Mouse (Mus musculus): ENCODE data around the gene Mrpl28. TPM values are rescaled to one million over a fixed set of nuclear protein-coding genes. Genes with fewer than 3 reads are reported as not detected.

The Mrpl28 gene
- polyA plus RNA-seq, 1 experiment, result 145 TPM

DNA sequence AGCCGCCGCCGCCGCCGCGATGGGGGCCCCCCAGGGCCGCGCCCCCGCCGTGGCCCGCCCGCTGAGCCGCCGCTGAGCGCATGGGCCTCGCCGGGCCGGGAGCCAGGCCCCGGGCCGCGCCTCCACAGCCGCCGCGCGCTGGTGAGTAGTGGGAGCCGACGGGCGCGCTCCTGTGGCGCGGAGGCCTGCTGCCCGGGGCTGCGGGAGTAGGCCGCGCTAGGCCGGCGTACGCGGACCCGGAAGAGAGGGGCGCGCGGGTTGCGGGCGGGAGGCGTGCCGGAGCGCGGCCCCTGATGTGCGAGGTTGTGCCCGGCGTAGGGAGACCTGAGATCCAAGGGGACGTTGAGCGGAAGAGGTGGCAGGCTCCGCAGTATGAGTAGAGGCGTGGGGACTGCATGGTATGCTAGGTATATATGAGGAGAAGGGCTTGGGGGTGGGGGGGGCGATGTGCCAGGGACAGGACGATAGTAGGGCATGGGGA is 15.6 kb downstream of the Mrpl28 start:
- Histone ChIP-seq H3K4me2 (ENCODE audit: low read depth) (peak overlapping the region; percentile 98), H3K4me3 (peak overlapping the region; percentile 61), H3K27me3 (ENCODE audit: control insufficient read depth, insufficient read depth, insufficient read length) (no peaks in the 10 kb centered on the region), H3K79me2 (ENCODE audit: control insufficient read depth, insufficient read depth) (peaks cover 51% of the 10 kb centered on the region), H3K36me3 (ENCODE audit: control insufficient read depth, insufficient read depth) (no peaks in the 10 kb centered on the region), H3ac (ENCODE audit: control insufficient read depth, insufficient read length) (peak overlapping the region; percentile 80)
- TF ChIP-seq POLR2AphosphoS2 (IDR thresholded peaks at IDR 0.05; ENCODE audit: insufficient read length, low read depth) (no peak), MYOG (IDR thresholded peaks at IDR 0.05; ENCODE audit: control insufficient read depth in 1 of 3, insufficient read depth in 1 of 3, insufficient read length in 2 of 3, low read depth in 2 of 3) (peak in 1 of 3 experiments; percentile 6)

DNA sequence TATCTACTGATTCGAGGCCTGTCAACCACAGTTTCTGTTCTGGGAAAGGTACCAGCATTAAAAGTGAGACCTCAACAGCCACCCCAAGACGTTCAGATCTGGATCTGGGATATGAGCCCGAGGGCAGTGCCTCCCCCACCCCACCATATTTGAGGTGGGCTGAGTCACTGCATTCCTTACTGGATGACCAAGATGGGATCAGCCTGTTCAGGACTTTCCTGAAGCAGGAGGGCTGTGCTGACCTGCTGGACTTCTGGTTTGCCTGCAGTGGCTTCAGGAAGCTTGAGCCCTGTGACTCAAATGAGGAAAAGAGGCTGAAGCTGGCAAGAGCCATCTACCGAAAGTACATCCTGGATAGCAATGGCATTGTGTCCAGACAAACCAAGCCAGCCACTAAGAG is 19.5 kb downstream of the Mrpl28 start:
- TF ChIP-seq TCF3 (IDR thresholded peaks at IDR 0.05; ENCODE audit: insufficient read length, low read depth), result no peak
- TF ChIP-seq USF1 (IDR thresholded peaks at IDR 0.05; ENCODE audit: low read depth), result no peak
- TF ChIP-seq REST (IDR thresholded peaks at IDR 0.05; ENCODE audit: insufficient read depth, insufficient read length), result no peak
- TF ChIP-seq CEBPB (IDR thresholded peaks at IDR 0.05; ENCODE audit: insufficient read depth, poor library complexity, severe bottlenecking), result no peak
- peaks cover 7% of the 10 kb centered on the region for H3K36me3 ChIP-seq (ENCODE audit: control insufficient read depth, insufficient read depth)
- peaks cover 89% of the 10 kb centered on the region for H3K79me2 ChIP-seq (ENCODE audit: control insufficient read depth, insufficient read depth)
- H3K4me2 ChIP-seq (ENCODE audit: low read depth), result no peak overlapping the region
- no peak overlapping the region for H3K4me3 ChIP-seq
- H3ac ChIP-seq (ENCODE audit: control insufficient read depth, insufficient read length), result no peak overlapping the region
- no peaks in the 10 kb centered on the region for H3K27me3 ChIP-seq (ENCODE audit: control insufficient read depth, insufficient read depth, insufficient read length)

GRCm38 (mm10) chr17:26143386-26143785 is 20.1 kb downstream of the Mrpl28 start:
- TF ChIP-seq TCF3 (IDR thresholded peaks at IDR 0.05; ENCODE audit: insufficient read length, low read depth) (no peak), REST (IDR thresholded peaks at IDR 0.05; ENCODE audit: insufficient read depth, insufficient read length) (no peak), MYOG (IDR thresholded peaks at IDR 0.05; ENCODE audit: control insufficient read depth in 1 of 3, insufficient read depth in 1 of 3, insufficient read length in 2 of 3, low read depth in 2 of 3) (no peak), E2F4 (IDR thresholded peaks at IDR 0.05; ENCODE audit: insufficient read depth) (no peak), USF1 (IDR thresholded peaks at IDR 0.05; ENCODE audit: low read depth) (no peak), TCF12 (IDR thresholded peaks at IDR 0.05; ENCODE audit: insufficient read depth, poor library complexity, severe bottlenecking) (no peak), POLR2A (IDR thresholded peaks at IDR 0.05; ENCODE audit: insufficient read length, low read depth) (no peak), CEBPB (IDR thresholded peaks at IDR 0.05; ENCODE audit: insufficient read depth, poor library complexity, severe bottlenecking) (no peak), SRF (IDR thresholded peaks at IDR 0.05; ENCODE audit: control insufficient read depth, insufficient read length, low read depth) (no peak), MAX (IDR thresholded peaks at IDR 0.05; ENCODE audit: low read depth) (no peak), MYOD1 (IDR thresholded peaks at IDR 0.05; ENCODE audit: control insufficient read depth in 1 of 3, insufficient read length in 2 of 3, low read depth in 2 of 3) (no peak), POLR2AphosphoS2 (IDR thresholded peaks at IDR 0.05; ENCODE audit: insufficient read length, low read depth) (no peak)
- H3K4me2 ChIP-seq (ENCODE audit: low read depth), result no peak overlapping the region
- H3K79me2 ChIP-seq (ENCODE audit: control insufficient read depth, insufficient read depth), result peaks cover 95% of the 10 kb centered on the region
- H3K27me3 ChIP-seq (ENCODE audit: control insufficient read depth, insufficient read depth, insufficient read length), result no peaks in the 10 kb centered on the region
- H3K4me3 ChIP-seq, result no peak overlapping the region
- no peak overlapping the region for H3ac ChIP-seq (ENCODE audit: control insufficient read depth, insufficient read length)
- H3K36me3 ChIP-seq (ENCODE audit: control insufficient read depth, insufficient read depth), result peaks cover 7% of the 10 kb centered on the region

DNA sequence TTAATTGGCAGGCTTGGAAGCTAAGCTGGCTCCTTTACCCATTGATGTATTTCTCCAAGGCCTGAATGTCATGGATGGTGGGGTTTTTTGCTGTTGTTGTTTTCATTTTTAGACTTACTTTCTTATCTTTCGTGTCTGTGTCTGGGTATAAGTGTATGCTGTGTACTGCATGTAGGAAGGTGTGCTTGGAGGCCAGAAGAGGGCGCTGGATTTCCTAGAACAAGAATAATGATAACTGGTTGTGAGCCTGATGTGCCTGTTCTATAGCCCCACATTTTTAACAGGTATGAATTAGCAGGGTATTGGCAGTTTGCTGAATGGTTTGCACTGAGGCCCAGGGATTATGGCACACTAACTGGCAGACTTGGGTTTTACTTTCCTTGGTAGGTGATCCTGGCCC is 25.8 kb downstream of the Mrpl28 start:
- H3K79me2 ChIP-seq (ENCODE audit: control insufficient read depth, insufficient read depth), result peaks cover 74% of the 10 kb centered on the region
- no peaks in the 10 kb centered on the region for H3K27me3 ChIP-seq (ENCODE audit: control insufficient read depth, insufficient read depth, insufficient read length)
- H3K4me2 ChIP-seq (ENCODE audit: low read depth), result no peak overlapping the region
- TF ChIP-seq POLR2A (IDR thresholded peaks at IDR 0.05; ENCODE audit: insufficient read length, low read depth) (no peak), E2F4 (IDR thresholded peaks at IDR 0.05; ENCODE audit: insufficient read depth) (no peak), MAX (IDR thresholded peaks at IDR 0.05; ENCODE audit: low read depth) (no peak), REST (IDR thresholded peaks at IDR 0.05; ENCODE audit: insufficient read depth, insufficient read length) (no peak)
- H3ac ChIP-seq (ENCODE audit: control insufficient read depth, insufficient read length), result no peak overlapping the region
- no peak overlapping the region for H3K4me3 ChIP-seq
- peaks cover 13% of the 10 kb centered on the region for H3K36me3 ChIP-seq (ENCODE audit: control insufficient read depth, insufficient read depth)

DNA sequence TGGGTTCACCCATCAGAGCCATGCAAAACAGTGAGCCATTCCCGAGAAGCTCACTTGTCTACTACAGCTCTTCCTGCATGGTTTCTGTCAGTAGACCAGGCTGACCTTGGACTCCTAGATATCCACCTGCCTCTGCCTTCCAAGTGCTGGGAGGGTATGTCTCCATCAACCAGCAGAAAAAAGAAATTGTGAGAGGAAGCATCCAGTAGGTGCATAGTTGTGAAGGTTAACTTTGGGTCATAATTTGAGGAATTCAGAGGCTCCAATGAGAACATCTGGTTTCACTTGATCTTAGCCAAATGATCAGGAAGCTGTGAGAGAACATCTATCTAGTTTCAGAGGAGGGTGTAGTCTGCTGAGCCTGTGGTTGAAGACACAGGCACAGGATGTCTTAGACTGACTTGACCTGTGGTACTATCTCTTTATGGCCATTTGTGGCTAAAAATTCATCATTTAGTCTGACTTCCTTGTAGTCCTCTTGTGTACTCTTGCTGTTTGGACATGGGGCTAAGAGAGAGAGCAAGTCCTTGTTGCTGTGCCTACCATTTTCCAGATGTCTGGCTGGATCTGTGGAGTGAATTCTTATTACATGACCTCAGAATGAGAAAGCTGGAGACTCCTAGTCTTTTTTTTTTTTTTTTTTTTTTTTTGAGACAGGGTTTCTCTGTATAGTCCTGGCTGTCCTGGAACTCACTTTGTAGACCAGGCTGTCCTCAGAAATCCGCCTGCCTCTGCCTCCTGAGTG is 28.8 kb downstream of the Mrpl28 start:
- no peaks in the 10 kb centered on the region for H3K27me3 ChIP-seq (ENCODE audit: control insufficient read depth, insufficient read depth, insufficient read length)
- peaks cover 60% of the 10 kb centered on the region for H3K79me2 ChIP-seq (ENCODE audit: control insufficient read depth, insufficient read depth)
- no peak overlapping the region for H3K4me2 ChIP-seq (ENCODE audit: low read depth)
- H3K4me3 ChIP-seq, result no peak overlapping the region
- H3ac ChIP-seq (ENCODE audit: control insufficient read depth, insufficient read length), result no peak overlapping the region
- TF ChIP-seq POLR2A (IDR thresholded peaks at IDR 0.05; ENCODE audit: insufficient read length, low read depth), result no peak
- TF ChIP-seq POLR2AphosphoS2 (IDR thresholded peaks at IDR 0.05; ENCODE audit: insufficient read length, low read depth), result no peak
- no peak for TF ChIP-seq TCF3 (IDR thresholded peaks at IDR 0.05; ENCODE audit: insufficient read length, low read depth)
- TF ChIP-seq MYOD1 (IDR thresholded peaks at IDR 0.05; ENCODE audit: control insufficient read depth in 1 of 3, insufficient read length in 2 of 3, low read depth in 2 of 3), result no peak
- TF ChIP-seq REST (IDR thresholded peaks at IDR 0.05; ENCODE audit: insufficient read depth, insufficient read length), result no peak
- TF ChIP-seq CEBPB (IDR thresholded peaks at IDR 0.05; ENCODE audit: insufficient read depth, poor library complexity, severe bottlenecking), result no peak
- no peak for TF ChIP-seq USF1 (IDR thresholded peaks at IDR 0.05; ENCODE audit: low read depth)
- no peak for TF ChIP-seq TCF12 (IDR thresholded peaks at IDR 0.05; ENCODE audit: insufficient read depth, poor library complexity, severe bottlenecking)
- no peak for TF ChIP-seq MYOG (IDR thresholded peaks at IDR 0.05; ENCODE audit: control insufficient read depth in 1 of 3, insufficient read depth in 1 of 3, insufficient read length in 2 of 3, low read depth in 2 of 3)
- no peak for TF ChIP-seq MAX (IDR thresholded peaks at IDR 0.05; ENCODE audit: low read depth)
- no peak for TF ChIP-seq E2F4 (IDR thresholded peaks at IDR 0.05; ENCODE audit: insufficient read depth)
- TF ChIP-seq SRF (IDR thresholded peaks at IDR 0.05; ENCODE audit: control insufficient read depth, insufficient read length, low read depth), result no peak
- peaks cover 6% of the 10 kb centered on the region for H3K36me3 ChIP-seq (ENCODE audit: control insufficient read depth, insufficient read depth)

All from myocyte (in vitro differentiated cells).